Comparison of ENCODE assay signal across 10 mouse cellular contexts in the genomic region with DNA sequence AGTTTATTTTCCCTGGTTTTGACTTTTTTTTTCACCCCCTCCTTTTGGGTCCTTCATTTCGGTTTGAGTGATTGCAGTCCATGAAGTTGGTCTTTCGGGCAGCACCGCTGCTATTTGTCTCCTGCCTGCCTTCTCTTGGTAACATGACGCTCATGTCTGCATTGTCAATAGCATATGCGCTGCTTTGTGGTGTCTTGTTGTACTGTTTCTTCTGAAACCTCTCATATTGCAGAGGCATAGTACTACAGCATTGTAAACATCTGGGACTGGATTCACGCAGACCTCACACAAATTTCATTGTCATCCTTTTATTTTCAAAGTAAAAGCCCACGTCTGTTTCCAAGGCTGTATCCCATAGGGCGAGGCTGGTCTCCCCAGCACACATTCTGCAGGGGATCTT. TPM values are rescaled to one million over a fixed set of nuclear protein-coding genes. Genes with fewer than 3 reads are reported as not detected.
DNase-seq lines count a peak whose midpoint lies in the region; ATAC-seq lines count a peak whose summit lies in the region.
"Had no signal": no experiment of that assay in that cellular context is flagged by ENCODE, and none has a peak within 500 bp of the region (broad histone marks: within the 10 kb centered on the region; RNA-seq: fewer than 3 reads in every experiment).

No protein-coding gene starts in this region.

- 20% methylated on average over 8 of the region's 8 CpGs for WGBS in heart, embryonic 16.5 days
- WGBS in hindbrain, embryonic 12.5 days = 3% methylated on average over 8 of the region's 8 CpGs
- WGBS in midbrain, embryonic 16.5 days = 7% methylated on average over 8 of the region's 8 CpGs

- H3K4me1 ChIP-seq in heart, embryonic 16.5 days (ENCODE audit: control insufficient read depth, insufficient read depth, low read length) = peaks cover 10% of the 10 kb centered on the region
- H3K4me1 ChIP-seq in brown adipose tissue, adult 24 weeks (ENCODE audit: control insufficient read depth, insufficient read depth, insufficient read length, low read length) = no peaks in the 10 kb centered on the region
- H3K4me1 ChIP-seq in hindbrain, embryonic 12.5 days = peaks cover 22% of the 10 kb centered on the region
- H3K4me1 ChIP-seq in midbrain, embryonic 16.5 days (ENCODE audit: control insufficient read depth, insufficient read depth, low read length) = peaks cover 17% of the 10 kb centered on the region; the same call in 1 of the 2 replicates

- peak overlapping the region; percentile 93 for H3K4me2 ChIP-seq in heart, embryonic 16.5 days (ENCODE audit: low read depth, low read length)
- H3K4me2 ChIP-seq in hindbrain, embryonic 12.5 days (replicated peaks) = peak overlapping the region; percentile 95
- H3K4me2 ChIP-seq in midbrain, embryonic 16.5 days (ENCODE audit: low read length) = peak overlapping the region; percentile 70

- ATAC-seq in heart, embryonic 16.5 days (replicated peaks; ENCODE audit: extremely low read depth, insufficient read depth, low FRiP score) = no peak
- no peak for ATAC-seq in hindbrain, embryonic 12.5 days (ENCODE audit: low FRiP score)
- ATAC-seq in midbrain, embryonic 16.5 days = no peak

- no peaks in the 10 kb centered on the region for H3K9me3 ChIP-seq in heart, embryonic 16.5 days (replicated peaks; ENCODE audit: control insufficient read depth, low read length)
- no peaks in the 10 kb centered on the region for H3K9me3 ChIP-seq in hindbrain, embryonic 12.5 days (replicated peaks)
- no peaks in the 10 kb centered on the region for H3K9me3 ChIP-seq in midbrain, embryonic 16.5 days (replicated peaks; ENCODE audit: control insufficient read depth, low read length, poor library complexity, severe bottlenecking)

- peak overlapping the region; percentile 61 for H3K4me3 ChIP-seq in heart, embryonic 16.5 days (ENCODE audit: low read length)
- peak overlapping the region; percentile 60 for H3K4me3 ChIP-seq in brown adipose tissue, adult 24 weeks (ENCODE audit: insufficient read depth, low read depth, low read length)
- H3K4me3 ChIP-seq in hindbrain, embryonic 12.5 days = peak overlapping the region; percentile 51; the same call in 1 of the 2 replicates
- H3K4me3 ChIP-seq in midbrain, embryonic 16.5 days (ENCODE audit: low read depth, low read length) = peak overlapping the region; percentile 45

- H3K9ac ChIP-seq in heart, embryonic 16.5 days (ENCODE audit: low read length) = no peak overlapping the region
- H3K9ac ChIP-seq in hindbrain, embryonic 12.5 days = no peak overlapping the region
- H3K9ac ChIP-seq in midbrain, embryonic 16.5 days (ENCODE audit: low read depth, low read length) = no peak overlapping the region

- H3K27me3 ChIP-seq in heart, embryonic 16.5 days (ENCODE audit: control insufficient read depth, insufficient read depth, low read length) = peaks cover 9% of the 10 kb centered on the region
- H3K27me3 ChIP-seq in hindbrain, embryonic 12.5 days = peaks cover 19% of the 10 kb centered on the region
- H3K27me3 ChIP-seq in midbrain, embryonic 16.5 days (ENCODE audit: control insufficient read depth, insufficient read depth, low read depth, low read length) = peaks cover 13% of the 10 kb centered on the region
- H3K27me3 ChIP-seq: CH12.LX had no signal

- no peak overlapping the region for H3K27ac ChIP-seq in heart, embryonic 16.5 days (ENCODE audit: low read length)
- H3K27ac ChIP-seq in brown adipose tissue, adult 24 weeks (replicated peaks; ENCODE audit: low read depth, low read length) = no peak overlapping the region
- no peak overlapping the region for H3K27ac ChIP-seq in hindbrain, embryonic 12.5 days
- no peak overlapping the region for H3K27ac ChIP-seq in midbrain, embryonic 16.5 days (ENCODE audit: low read length)
- H3K27ac ChIP-seq: macrophage had no signal

- H3K36me3 ChIP-seq in heart, embryonic 16.5 days (ENCODE audit: control insufficient read depth, insufficient read depth) = no peaks in the 10 kb centered on the region
- no peaks in the 10 kb centered on the region for H3K36me3 ChIP-seq in hindbrain, embryonic 12.5 days
- H3K36me3 ChIP-seq in midbrain, embryonic 16.5 days (ENCODE audit: control insufficient read depth, insufficient read depth, low read length) = no peaks in the 10 kb centered on the region

- intact Hi-C loops in heart, postnatal 25 days (cut with DNase I) = no loop called here

- DNase-seq in heart, postnatal 25 days (ENCODE audit: low spot score) = no peak
- DNase-seq in thymus, postnatal 36 days = no peak
- no peak for DNase-seq in frontal cortex, postnatal 14 days (ENCODE audit: low spot score in 2 of 2)
- no peak for DNase-seq in T-cell, adult 2 months (ENCODE audit: low spot score)

RNA-seq across cellular contexts. Expression of gene Fgf10, which starts 46.7 kb away (rescaled TPM):
- polyA plus RNA-seq in heart, embryonic 16.5 days (2015; fragmentation: Nextera tagmentation; extraction: Ambion mirVana) = 0.80 and 2.0 TPM in 2 replicates
- total RNA-seq in heart, postnatal 25 days (2021) = under 1 TPM; 0.26 to 0.31 TPM
- polyA plus RNA-seq in brown adipose tissue, adult 24 weeks (2012; ENCODE audit: insufficient read depth, insufficient read length, missing spikeins) = 2.5 and 4.5 TPM in 2 replicates
- 4.7 and 6.3 TPM in 2 replicates for polyA plus RNA-seq in hindbrain, embryonic 12.5 days (2016; fragmentation: Nextera tagmentation; extraction: Ambion mirVana)
- 1.0 and 1.3 TPM in 2 replicates for polyA plus RNA-seq in midbrain, embryonic 16.5 days (2015; fragmentation: Nextera tagmentation; extraction: Ambion mirVana)
- total RNA-seq: CH12.LX had no signal
- polyA plus RNA-seq: macrophage had no signal
